Mouse (Mus musculus): ENCODE data around the gene Fundc2. TPM values are rescaled to one million over a fixed set of nuclear protein-coding genes. Genes with fewer than 3 reads are reported as not detected.

Fundc2 gene
- polyA plus RNA-seq (2012; rRNA removed; ENCODE audit: low replicate concordance) = 14.5 and 16.3 TPM in 2 replicates

GRCm38 (mm10) chrX:75382195-75382771 is at the start of gene Fundc2, which contains the start of gene F8:
Gene Fundc2, plus strand, starts transcription at chrX:75382399.
Gene F8, minus strand, starts transcription at chrX:75382615.

GRCm38 (mm10) chrX:75415936-75416785 is 34.0 kb downstream of the Fundc2 start, which contains the start of the genes Cmc4, Mtcp1 and Brcc3:
Gene Cmc4, minus strand, starts transcription at chrX:75416584.
Gene Mtcp1, minus strand, starts transcription at chrX:75416588.
Gene Brcc3, plus strand, starts transcription at chrX:75416628.

Other genes starting within 250 kb of the Fundc2 start
- gene Smim9, start 218.6 kb upstream of the Fundc2 start, polyA plus RNA-seq (2012; rRNA removed; ENCODE audit: low replicate concordance) = not detected in 2 replicates
- gene F8, start 216 bp downstream of the Fundc2 start, polyA plus RNA-seq (2012; rRNA removed; ENCODE audit: low replicate concordance) = 0.77 and 1.8 TPM in 2 replicates
- gene Cmc4, start 34.2 kb downstream of the Fundc2 start, polyA plus RNA-seq (2012; rRNA removed; ENCODE audit: low replicate concordance) = 3.4 and 6.8 TPM in 2 replicates
- gene Mtcp1, start 34.2 kb downstream of the Fundc2 start, polyA plus RNA-seq (2012; rRNA removed; ENCODE audit: low replicate concordance) = 6.7 and 7.5 TPM in 2 replicates
- gene Brcc3, start 34.2 kb downstream of the Fundc2 start, polyA plus RNA-seq (2012; rRNA removed; ENCODE audit: low replicate concordance) = 7.8 and 9.4 TPM in 2 replicates
- 3.2 and 4.8 TPM in 2 replicates for gene Vbp1, start 131.9 kb downstream of the Fundc2 start, polyA plus RNA-seq (2012; rRNA removed; ENCODE audit: low replicate concordance)
- gene Rab39b, start 195.8 kb downstream of the Fundc2 start, polyA plus RNA-seq (2012; rRNA removed; ENCODE audit: low replicate concordance) = 0.07 and 0.58 TPM in 2 replicates